Mouse (Mus musculus) mesoderm, embryonic 11.5 days (tissue): ENCODE results near the gene Nup107.
"Not testable (repeated sequence)": the region's sequence is repeated elsewhere in the genome, so short reads cannot be mapped to it uniquely, and the experiment has no call there.

Source experiments
- DNase-seq: peaks from one replicate; pipeline ENCODE4 v3.0.0-alpha.2; 2012; ENCODE audit warnings: low read depth, low spot score

The Nup107 gene

DNA sequence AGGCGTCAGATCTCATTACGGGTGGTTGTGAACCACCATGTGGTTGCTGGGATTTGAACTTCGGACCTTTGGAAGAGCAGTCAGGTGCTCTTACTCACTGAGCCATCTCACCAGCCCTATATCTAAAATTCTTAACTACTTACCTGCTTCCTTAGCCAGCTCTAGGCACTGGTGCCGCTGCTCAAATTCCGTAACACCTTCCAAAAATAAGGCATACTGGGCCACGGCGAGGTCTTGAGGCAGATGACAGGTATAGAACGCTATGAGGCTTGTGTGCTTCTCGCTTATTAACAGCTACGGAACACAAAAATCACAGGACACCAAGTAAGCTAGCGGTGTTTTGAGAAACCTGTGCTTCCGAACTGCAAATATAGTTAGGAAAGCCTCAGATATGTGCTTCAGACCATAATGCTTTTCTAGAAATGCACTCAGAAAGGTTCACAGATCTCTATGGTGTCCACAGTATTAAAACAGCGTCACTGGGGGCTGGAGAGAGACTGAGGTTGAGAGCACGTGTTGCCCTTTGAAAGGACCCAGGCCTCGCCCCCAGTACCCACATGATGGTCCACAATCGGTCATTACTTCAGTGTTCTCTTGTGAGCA is 28.8 kb downstream of the Nup107 start:
- no peak for DNase-seq

DNA sequence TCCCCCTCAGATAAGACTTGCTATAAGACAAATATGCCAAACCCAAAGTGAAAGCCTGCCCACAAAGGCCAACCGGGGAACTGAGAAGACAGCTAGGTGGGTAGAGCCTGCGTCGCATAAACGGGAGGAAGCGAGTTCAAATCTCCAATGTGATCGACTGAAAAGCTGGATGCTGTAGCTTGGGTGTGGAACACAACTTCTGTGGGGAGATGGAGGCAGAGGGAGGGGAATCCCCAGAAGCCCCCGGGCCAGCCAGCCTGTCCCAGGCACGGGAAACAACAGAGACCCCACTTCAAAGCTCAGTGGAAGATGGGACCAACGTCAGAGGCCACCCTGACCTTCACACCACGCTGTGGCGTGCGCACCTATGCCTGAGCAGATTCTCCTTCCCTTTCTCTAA is 29.5 kb downstream of the Nup107 start:
- no peak for DNase-seq

DNA sequence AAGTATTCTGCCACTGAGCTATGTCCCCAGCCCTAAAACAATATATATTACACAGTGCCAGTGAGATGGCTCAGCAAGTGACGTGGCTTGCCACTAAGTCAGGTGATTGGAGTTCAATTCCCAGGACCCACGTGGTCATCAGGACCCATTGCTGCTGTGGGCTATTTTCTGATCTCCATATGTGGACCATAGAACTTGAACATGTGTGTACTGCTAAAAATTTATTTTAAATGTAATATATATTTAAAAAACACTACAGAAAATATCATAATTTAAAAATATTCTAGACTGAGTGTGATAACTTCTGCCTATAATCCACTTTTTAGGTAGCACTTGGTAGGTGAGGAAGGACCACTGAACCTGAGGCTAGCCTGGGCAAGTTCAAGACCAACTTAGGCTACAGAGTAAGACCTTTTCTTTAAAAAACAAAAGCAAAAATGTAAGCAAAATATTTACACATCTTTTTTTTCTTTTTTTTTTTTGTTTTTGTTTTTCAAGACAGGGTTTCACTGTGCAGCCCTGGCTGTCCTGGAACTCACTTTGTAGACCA is 30.1 kb downstream of the Nup107 start:
- DNase-seq: no peak

DNA sequence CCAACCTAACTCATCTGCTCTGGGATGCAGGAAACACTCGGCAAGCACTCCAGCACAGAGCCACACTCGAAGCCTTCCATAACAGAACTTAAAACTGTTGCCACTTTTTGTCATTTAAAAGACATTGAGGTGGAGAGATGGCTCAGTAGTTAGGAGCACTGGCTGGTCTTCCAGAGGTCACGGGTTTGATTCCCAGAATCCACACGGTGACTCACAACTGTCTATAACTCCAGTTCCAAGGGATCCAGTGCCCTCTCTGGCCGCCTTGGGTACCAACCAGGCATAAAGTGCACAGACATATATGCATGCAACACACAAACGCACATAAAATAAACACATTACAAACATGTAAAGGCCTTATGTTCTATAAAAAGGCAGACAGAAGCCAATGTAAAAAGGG is 31.0 kb downstream of the Nup107 start:
- DNase-seq: no peak

DNA sequence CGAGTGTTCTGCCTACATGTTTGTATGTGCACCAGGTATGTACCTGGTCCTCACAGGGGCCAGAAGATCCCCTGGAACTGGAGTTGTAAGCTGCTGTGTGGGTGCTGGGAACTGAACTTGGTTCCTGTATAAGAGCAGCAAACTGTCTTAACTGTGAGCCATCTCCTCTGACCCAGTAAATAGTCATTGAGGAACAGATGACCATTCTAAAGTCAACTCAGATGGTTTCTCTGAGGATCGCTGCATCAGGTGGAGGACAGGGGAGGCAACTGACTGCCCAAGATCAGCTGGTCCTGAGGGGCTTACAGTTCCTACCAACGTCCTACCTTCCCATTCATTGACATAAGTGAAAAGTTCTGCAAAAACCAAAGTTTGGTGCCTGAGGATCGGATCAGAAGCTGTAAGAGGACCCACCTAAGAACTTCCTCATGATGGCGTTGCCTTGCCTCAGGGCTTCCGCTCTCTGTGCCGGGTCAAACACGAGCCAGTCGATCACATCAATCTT is 31.6 kb downstream of the Nup107 start:
- DNase-seq: no peak

DNA sequence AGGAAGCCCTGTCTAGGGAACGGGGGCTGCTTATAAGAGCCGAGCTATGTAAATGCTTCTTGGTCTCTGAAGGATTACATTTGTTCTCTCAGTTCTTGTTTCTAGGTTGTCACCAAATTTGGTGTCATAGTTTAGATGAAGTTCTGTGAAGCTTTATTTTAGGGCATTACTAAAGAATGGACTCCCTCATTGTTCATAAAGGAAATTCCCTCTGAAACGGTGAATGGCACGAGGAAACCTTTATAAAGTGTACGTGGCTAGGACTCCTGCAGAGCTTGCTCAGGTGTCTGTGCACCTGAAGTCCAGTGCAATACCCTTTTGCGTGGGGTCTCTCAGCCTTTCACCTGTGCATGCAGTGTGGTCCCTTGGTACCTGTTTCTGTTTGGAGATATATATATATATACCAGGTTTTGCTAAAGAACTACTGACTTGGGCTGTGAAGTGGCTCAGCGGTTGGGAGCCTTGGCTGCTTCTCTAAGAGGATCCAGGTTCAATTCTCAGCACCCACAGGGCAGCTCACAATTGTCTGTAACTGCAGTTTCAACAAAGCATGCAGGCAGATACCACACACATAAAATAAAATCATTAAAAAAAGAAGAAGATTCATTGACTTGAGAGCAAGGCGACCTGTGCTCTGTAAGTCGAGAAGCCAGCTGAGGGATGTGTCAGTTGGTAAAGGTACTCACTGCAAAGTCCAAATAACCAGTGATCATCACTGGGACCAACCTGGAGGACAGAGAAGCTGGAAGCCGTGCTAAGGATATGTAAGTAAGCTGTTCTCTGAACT is 32.5 kb downstream of the Nup107 start:
- DNase-seq: no peak

DNA sequence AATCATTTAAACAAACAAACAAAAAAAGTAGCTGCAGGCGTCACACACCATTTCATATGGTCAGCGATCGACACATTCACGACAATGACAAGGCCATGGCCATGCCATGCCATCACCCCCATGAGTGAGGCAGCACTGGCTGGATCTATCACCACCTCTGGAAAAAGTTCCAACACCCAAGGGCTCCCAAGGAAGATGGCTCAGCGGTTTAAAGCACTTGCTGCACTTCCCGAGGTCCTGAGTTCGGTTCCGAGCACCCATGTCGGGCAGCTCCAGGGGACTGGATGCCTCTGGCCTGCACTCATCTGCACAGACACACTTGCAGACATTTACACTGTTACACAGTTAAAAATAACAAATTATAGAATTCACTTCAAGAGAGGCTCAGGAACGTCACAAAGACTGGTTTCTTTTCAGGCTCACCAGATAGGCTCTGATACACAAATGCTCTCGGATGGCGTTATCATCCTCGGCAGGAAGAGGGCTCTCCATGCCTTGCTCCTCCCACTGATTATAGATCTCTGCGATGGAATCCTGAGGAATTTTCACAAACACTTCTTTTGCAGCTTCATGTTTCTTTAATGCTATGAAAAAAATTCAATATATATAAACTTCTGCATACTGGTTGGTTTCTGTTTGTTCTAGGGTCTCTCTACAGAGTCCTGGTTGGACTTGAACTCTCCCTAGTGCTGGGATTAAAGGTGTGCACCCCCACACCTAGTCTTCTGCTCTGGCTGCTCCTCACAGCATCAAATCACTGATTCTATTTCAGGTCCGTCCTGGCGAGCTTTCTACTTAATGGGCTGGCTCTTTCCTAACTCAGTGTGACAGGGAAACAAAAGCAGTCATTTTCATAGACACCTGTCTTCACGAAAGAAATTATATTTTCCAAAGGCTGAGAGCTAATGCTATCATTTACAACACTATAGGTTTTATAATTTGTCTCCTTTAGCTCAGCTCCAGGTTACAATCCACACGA is 33.5 kb downstream of the Nup107 start:
- DNase-seq: no peak

DNA sequence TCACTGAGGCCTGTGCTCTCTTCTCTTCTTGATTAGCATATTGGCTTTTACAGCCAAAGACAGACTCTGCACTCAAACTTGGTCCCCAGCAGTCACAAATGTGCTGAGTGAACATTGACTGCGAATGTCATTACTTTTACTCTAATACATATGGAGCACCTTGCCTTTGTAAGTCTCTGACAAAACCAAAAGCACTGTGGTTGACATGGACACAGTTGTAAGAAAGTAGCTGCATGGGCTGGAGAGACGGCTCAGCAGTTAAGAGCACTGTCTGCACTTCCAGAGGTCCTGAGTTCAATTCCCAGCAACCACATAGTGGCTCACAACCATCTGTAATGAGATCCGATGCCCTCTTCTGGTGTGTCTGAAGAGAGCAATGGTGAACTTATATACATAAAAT is 34.2 kb downstream of the Nup107 start:
- not testable (repeated sequence) for DNase-seq

DNA sequence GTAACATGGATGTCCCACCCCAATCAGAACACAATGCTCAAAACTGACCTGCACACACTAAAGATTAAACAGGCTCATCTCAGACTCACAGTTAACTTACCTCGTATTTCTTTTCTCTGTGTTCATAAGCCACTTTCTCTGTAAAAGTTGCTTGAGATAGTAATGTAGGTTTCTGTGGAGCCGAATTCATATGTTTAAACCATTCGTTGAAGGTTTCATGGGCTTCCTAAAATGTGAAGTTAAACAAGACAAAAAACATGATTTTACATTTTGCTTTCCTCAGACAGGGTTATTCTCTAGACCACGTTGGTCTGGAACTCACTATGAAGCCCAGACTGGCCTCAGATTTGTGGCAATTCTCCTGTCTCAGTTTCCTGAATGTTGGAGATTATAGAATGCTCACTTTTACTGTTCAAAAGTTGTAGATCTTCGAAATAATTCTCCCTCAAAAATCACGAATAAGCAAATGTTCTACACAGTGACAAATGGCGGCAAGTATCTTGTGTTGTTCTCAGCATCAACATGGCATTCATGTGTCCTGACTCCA is 34.6 kb downstream of the Nup107 start:
- no peak for DNase-seq

DNA sequence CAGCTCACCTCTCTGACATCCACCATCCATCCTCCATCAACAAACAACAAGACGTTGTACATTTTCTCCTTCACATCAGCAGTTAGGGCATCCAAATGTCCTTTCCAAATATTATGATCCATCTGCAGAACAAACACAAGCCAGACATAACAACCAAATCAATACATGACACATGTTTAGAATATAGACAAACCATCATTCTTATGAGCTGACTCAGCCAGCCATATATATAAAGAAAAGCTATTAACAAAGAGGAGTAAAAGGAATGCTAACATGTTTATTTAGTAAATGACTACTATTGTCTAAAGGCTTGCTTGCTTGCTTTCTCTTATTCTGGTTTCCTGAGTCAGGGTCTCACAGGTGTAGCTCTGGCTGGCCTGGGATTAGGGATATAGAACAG is 35.2 kb downstream of the Nup107 start:
- DNase-seq: no peak

DNA sequence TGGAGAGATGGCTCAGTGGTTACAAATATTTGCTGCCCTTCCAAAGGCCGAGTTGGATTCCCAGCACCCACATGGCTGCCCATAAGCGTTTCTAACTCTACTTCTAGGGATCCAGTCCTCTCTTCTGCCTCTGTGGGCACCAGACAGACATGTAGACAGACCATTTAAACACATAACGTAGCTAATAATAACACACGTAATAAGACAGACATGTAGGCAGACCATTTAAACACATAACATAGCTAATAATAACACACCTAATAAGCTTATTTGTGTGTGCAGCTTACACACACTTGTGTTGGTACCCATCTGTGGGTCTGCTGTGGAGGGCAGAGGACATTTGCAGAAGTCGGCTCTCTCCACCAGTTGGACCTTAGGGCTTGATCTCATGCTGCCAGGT is 35.7 kb downstream of the Nup107 start:
- no peak for DNase-seq

DNA sequence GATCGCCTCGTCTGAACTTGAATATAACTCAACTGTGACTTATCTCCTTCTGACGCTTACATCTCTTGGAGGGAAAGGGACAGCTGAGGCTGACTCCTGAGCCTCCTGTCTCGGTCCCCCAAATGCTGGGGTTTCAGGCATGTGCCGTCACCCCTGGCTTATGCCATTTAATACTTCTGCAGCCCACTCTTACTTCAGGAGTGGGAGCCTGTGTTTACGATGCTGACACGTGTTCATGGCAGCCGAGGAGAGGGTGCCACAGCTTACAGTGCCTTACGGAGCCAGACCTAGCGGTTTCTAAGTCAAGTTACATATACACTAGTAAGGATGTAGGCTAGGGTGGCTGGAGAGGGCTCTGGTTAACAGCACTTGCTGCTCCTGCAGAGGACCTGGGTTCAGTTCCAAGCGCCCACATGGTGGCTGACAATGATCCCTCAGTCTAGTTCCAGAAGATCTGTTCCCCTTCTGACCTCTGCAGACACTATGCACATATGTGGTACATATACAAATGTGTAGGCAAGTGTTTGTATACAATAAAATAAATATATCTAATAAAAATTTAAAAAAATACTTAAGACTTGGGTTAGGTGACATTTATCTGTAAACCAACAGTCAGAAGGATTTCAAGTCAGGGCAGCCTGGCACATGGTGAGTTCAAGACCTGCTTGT is 36.6 kb downstream of the Nup107 start:
- DNase-seq: no peak

DNA sequence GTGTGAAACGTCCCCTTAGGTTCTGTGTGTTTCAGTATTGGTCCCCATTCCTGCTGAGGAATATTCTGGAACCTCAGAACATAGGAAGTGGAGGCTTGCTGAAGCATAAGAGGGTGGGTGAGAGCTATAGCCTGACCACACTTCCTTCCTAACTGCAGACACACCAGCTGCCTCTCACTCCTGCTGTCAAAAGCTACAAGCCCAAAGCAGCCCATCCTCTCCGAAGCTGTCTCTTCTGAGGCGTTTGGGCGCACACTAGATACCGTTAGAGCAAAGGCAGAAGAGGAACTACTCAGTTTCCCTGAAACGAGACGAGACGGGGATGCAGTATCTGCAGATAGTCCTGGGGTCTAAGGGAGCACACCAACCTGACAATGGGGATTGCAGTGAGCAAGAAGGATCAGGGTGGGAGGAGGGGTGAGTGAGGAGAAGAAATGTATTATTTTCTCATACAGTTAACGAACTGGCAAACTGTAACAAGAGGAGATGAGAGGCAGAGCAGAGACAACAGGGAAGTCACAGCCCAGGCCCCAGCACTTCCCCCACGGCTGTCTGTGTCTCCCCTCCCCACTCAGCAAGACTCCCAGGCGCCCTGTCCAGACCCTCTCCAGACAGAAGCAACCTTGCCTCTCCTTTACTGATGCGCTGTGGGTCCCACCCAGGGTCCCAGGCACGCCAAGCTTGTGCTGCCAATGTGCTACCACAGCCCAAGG is 37.3 kb downstream of the Nup107 start:
- no peak for DNase-seq

DNA sequence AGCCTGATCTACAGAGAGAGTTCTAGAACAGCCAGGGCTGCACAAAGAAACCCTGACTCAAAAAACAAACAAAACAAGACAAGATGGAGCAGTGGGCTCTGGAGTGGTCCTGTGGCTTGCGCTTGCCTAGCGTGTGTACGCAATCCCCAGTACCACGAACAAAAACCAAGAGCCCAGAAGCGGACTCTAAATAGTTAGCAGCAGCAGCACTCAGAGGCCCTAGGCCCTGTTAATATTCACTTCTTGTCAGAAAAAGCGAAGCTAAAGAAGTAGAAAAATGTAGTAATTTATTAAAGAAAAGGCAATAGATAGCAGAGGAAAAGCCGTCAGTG is 37.9 kb downstream of the Nup107 start:
- DNase-seq: no peak

DNA sequence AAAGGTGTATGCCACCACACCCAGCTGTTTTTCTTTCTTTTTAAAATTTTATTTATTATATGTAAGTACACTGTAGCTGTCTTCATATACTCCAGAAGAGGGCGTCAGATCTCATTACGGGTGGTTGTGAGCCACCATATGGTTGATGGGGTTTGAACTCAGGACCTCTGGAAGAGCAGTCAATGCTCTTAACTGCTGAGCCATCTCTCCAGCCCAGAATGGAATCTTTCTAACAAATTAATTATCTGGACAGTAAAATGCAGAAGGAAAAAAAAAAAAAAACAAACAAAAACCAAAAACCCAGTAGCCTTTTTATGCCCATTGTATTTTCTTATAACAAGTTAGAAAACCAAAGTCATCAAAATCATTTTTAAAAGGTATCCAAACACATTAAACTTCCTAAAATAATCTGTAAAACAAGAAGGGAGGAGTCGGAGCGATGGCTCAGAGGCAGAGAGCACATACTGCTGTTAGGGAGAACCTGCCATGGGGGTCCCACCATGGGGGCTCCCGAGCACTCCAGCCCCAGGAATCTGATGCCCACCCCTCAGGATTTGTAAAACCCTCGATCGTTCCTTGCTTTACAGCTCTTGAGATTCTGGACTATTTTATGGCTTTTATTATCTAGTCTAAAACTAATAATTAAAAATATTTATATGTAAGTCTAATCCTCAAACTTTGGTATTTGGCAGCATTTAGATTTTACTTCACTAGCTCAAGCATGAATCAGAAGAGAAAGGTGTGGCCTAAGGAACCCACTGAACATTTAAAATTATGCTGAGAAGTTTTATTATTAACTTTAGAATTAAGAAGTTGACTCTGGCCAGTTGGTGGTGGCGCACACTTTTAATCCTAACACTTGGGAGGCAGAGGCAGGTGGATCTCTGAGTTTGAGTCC is 38.5 kb downstream of the Nup107 start:
- DNase-seq: no peak

DNA sequence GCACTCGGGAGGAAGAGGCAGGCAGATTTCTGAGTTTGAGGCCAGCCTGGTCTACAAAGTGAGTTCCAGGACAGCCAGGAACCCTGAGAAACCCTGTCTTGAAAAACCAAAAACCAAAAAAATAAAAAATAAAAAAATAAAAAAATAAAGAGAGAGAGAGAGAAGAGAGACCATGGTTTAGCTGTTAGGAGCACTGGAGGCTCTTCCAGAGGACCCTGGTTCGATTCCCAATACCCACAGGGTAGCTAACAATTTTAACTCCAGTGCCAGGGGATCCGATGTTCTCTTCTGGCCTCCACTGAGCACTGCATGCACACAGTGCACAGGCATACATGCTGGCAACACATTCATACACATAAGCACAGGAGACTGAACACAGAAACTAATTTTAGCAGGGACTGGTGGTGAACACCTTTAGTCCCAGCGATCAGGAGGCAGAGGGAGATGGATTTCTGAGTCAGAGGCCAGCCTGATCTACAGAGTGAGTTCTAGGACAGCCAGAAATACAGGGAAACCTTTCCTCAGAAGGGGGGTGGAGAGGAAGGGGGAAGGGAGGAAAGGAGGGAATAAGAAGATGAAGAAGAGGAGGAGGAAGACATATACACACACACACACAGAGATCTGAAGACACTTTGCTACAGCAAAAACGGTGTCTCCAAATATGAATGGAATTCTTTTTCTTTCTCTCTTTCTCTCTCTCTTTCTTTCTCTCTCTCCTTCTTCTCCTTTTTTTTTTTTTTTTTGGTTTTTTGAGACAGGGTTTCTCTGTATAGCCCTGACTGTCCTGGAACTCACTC is 39.5 kb downstream of the Nup107 start:
- no peak for DNase-seq

DNA sequence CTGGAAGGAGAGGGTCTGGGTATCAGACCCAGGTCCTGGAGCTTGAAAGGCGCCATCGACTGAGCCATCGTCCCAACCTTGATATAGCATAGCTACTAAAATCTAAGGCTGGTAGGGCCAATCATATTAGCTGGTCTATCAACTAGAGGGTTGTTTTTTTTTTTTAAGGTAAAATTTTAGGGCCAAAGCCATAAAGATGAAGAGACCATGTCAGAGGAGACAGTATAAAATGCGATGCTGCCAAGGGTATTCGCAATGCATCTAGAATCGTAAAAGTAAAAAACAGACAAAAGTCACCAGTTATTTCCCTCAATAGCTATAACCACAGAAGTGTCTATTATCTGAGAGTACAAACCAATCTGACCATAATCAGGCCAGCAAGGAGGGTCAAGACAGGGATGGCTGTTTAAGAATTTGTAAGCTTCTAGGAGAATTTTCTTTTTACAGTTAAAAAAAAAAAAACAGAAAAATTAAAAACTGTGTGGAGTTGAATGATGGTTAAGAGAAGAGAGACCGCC is 40.1 kb downstream of the Nup107 start:
- no peak for DNase-seq

DNA sequence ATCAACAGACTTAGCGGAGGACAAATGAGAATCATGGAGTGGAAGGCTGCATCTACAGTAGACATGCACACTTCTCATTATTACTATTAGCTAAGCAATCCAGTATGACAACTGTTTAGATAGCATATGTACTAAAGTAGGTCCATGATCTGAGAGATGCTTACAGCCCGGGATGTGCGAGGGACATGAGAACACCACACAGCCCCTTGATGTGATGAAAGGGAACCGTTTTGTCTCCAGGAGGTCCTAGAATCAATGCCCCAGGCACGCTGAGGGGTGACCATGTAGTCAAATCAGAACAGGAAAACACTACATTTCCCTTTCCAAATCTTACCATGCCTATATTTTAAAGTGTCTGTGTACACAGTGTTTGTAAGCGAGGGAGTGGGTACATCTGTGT is 40.8 kb downstream of the Nup107 start:
- no peak for DNase-seq

DNA sequence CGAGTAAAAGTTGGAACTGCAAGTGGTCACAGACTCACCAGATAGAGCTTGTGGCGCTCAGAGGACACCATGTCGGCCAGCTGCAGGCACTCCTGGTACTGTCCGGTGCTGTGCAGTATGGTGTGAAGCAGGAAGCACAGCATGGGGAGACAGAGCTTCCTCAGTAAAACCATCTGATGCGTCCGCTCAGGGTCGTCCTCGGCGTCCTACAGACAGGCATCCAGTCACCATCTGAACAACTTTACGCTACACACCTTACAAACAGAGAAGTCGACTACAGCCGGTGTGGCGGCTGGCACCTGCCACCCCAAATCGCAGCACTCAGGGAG is 41.3 kb downstream of the Nup107 start:
- no peak for DNase-seq
